Mouse (Mus musculus): Measurements from ENCODE around the gene Zfp316.
A peak's percentile ranks its signal among the peaks of the same experiment; 100 is the strongest.

The Zfp316 gene

DNA sequence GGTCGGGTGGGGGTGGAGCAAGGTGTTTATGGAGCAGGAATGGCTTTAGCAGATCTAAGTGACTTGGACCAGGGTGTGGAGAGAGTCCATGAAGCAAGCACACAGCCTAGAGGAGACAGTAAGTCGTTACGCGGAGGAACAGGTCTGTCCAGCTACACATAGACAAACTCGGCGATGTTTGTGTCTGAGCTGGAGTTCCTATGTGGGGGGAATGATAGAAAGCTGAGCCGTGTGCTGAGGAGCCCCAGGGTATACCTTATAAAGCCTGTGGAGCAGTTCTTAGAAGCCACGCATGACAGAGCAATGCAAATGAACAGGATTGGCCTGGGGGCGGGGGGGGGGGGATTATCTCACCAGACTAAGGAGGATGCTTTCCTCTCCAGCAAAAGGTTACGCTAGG, 9.4 kb upstream of the Zfp316 start:
- DNase-seq = no peak

DNA sequence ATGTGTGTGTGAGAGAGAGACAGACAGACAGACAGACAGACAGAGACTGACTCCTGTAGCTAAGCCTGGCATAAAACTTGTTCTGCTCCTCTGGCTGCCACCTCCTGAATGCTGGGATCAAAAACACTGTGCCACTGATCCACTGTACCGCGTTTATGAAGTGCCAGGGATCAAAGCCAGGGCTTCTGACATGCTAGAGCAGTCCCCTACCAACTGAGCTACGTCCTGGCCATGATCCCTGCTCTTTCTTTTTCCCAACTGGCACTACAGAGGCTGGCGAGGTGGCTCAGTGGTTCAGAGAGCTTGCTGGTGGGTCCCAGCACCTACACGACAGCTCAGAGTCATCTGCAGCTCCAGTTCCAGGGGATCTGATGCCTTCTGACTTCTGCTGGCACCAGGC, 5.9 kb upstream of the Zfp316 start:
- DNase-seq = no peak

DNA sequence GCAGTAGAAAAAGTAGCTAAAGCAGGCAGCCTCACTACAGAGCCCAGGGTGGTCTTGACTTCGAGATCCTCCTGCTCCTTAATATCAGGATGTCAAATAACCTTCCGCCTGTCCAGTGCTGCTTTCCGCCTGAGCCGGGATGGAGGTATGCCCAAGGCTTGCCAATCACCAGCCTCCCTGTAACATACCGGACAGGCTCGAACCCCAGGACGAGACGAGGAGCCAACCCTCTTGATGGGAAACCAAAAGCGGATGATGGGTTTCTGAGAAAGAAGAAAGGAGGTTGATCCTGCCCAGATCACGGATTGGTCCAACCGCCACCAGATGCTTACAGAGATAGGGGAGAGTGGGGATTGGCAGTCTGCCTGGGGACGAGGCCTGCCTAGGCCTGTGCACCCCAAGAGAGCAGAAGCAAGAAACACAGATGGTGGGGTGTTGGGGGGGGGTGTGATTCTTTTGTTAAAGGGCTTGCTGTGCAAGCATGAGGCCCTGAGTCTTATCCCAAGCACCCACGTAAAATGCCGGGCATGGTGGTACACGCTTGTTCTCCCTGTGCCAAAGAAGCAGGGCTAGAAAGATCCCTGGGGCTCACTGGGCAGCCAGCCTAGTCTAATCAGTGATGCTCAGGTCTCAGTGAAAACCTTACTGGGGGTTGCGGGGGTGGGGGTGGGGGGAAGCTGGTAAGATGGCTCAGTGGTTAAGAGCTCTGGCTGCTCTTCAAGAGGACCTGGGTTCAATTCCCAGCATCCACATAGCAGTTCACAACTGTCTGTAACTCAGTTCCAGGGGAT, 2.9 kb upstream of the Zfp316 start:
- no peak for DNase-seq

DNA sequence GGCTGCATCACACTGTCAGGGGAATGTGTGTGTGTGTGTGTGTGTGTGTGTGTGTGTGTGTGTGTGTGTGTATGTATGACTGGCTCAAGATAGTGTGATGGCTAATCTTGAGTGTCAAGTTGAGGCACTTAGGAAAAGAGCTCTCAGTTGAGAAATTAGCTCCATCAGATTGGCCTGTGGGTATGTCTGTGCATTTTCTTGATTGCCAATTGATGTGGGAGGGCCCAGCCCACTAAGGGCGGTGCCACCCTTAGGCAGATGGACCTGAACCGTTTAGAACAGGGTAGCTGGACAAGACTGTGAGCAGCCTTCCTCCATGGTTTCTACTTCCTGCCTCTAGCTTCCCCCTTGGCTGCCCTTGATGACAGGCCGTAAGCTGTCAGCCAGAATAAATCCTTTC, 2.3 kb upstream of the Zfp316 start:
- DNase-seq = no peak

DNA sequence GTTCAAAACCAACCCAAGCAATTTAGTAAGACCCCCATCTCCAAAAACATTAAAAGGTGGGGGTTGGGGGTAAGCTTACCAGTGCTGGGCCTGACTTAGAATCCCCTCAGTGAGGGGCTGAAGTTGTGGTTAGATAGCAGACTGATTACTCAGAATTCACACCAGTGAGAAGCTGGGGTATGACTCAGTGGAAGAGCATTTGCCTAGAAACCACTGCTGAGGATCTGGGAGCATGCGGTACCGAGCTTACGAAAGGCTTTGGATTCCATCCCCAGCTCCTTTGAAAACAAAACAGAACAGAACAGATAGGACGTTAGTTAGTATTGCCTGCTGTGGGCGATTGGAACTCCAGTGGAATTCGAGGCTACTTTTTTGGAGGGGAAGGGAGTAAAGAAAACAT, 1.8 kb upstream of the Zfp316 start:
- no peak for DNase-seq

DNA sequence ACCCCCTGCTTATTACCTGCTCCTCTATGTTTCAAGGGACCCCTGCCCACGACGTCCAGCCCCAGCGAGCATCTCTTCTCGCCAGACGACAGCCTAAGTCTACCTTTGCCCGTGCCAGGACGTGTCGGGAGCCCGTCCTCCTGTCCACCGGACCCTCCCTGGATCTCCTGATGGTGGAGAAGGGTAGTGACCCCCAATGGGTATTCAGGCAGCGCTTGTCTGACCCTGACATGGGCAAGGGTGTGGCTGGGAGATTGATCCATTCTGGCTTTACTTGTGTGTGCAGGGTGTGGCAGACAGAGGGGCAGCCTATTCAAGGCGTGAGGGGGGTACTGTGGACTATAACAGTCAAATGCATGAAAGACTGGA, 313 bp upstream of the Zfp316 start:
- no peak for DNase-seq

DNA sequence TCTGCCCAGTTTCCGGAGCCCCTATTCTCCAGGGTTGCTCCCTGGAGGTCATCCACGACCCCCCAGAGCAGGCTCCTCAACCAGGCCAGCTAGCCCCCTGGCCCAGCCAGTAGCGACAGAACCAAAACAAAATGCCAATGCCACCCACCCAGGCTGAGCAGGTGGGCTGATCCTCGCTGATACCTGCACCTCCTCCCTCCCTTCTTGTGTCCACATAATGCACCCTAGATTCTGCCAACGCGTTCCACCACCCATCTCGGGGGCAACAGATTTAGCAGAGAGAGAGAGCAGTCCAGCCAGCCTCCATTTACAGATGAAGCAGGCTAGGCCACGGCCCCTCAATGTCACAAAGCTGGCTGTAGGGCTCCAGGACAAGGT, 848 bp downstream of the Zfp316 start:
- DNase-seq = no peak

DNA sequence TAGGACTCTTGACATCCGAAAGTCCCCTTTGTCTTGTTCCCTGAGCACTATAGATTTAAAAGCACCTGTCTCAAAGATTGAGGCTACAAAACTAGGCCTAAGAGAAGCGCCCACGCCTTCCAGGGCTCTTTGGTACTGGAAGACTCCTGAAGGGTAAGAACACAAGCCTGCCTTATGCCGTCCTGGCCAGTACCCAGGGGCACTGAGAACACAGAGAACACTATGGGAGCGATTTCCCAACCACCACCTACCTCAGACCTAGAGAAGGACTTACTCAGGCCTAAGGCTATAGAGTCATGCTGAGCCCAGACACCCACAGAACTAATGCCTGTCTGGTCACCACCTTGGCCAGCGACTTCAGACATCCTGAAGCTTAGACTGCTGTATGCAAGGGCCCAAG, 3.0 kb downstream of the Zfp316 start:
- DNase-seq = no peak

DNA sequence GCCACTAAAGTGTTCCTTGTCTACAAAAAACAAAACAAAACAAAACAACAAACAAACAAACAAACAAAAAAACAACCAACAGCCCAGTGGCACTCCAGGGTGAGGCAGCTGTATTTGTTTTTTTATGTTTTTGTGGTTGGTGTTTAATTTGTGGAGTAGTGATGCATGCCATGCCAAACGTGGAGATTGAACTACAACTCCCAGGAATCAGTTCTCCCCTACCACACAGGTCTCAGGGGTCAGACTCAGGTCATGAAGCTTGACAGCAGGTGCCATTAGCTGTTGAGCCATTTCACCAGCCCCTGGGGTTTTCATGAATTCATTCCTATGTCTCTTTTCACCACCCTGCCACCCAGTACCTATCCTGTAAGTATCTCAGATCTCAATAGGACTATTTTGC, 4.4 kb downstream of the Zfp316 start:
- no peak for DNase-seq

DNA sequence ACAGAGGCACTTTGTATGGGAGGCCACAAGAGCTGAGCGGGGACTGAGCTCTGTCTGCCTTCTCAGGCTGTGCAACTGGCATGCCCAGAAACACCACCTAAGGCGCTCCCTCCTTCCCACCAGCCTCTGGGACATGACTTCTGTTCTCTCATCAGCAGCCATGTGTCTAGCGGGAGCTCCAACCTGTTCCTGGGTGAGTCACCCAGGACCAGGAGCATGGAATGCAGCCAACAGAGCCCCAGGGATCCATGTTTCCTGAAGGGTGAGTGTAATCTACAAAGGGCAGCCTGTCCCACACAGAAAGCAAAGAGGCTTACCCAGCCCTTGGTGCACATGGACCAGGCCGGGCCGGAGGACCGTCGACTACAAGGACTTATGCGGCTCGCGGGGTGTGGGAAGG, 5.1 kb downstream of the Zfp316 start:
- no peak for DNase-seq

DNA sequence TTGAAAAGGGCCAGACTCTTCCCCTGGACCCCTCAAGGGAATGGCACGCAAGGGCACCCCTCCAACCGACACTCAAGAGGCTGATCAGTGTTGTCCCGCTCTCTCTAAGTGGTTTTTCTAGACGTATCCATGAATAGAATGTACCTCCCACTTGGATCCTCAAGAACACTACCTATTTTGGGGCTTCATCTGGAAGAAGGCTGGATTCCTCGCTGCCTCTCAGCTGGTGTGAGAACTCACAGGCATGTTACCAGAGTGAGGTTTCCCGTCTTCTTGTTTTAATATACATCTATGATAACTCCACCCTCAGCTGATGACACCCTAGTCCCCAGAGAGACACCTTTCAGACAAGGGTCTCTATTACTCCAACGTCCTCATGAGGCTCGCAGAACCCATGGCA, 8.2 kb downstream of the Zfp316 start:
- DNase-seq = no peak

DNA sequence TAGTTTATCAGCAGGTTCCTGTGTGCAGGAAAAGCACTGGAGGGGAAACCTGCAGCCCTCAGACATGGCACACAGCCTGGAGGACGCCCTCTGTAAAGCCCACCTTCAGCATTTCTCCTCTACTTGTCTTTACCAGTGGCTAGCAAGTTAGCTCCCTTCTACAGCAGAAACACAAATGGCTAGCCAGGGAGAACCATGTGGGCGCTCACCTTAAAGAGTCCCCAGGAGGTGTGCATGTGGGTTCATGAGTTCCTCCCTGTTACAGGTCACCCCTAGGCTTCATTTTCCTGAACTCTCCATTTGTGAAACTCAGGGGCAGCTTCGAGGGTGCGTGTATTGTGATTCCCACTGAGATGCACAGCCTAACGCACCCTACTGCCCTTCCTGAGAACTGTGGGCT, 14.0 kb downstream of the Zfp316 start:
- no peak for DNase-seq

DNA sequence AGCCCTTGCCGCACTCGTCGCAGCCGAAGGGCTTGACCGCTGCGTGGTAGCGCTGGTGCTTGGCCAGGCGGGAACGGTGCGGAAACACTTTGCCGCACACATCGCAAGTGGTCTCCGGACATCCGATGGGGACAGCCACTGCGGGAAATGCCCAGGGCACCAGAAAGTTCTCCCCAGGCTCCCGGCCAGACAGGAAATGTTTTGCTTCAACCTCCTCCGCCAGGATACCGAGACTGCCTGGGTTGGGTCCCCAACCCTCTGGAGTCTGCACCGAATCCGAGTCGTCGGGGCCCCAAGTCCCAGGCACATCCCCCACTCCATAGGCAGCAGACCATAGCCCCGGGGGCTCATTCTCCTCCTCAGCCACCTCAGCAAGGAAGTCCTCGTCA, 14.7 kb downstream of the Zfp316 start:
- DNase-seq = no peak

DNA sequence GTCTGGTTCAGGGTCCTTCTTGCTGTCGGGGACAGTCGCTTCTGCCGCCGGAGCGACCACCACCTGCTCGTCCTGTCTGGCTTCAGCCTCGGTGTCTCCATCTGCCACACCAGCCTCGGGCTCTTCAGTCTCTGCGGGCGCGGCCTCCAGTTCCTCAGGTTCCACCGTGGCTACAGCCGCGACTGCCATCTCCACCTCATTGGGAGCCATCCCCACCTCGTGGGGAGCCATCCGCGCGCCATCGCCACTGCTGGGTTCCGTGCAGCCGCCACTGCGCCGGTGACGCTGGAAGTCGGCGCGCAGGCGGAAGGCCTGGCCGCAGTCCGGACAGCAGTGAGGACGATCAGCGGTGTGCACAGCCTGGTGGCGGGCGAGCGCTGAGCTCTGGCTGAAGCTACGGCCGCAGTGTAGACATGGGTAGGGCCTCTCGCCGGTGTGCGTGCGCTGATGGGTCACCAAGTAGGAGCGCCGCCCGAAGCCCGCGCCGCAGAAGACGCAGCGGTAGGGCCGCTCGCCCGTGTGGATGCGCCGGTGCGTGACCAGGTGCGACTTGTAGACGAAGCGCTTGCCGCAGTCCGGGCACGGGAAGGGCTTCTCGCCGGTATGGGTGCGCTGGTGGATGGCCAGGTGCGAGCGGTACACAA, 15.2 kb downstream of the Zfp316 start:
- no peak for DNase-seq

DNA sequence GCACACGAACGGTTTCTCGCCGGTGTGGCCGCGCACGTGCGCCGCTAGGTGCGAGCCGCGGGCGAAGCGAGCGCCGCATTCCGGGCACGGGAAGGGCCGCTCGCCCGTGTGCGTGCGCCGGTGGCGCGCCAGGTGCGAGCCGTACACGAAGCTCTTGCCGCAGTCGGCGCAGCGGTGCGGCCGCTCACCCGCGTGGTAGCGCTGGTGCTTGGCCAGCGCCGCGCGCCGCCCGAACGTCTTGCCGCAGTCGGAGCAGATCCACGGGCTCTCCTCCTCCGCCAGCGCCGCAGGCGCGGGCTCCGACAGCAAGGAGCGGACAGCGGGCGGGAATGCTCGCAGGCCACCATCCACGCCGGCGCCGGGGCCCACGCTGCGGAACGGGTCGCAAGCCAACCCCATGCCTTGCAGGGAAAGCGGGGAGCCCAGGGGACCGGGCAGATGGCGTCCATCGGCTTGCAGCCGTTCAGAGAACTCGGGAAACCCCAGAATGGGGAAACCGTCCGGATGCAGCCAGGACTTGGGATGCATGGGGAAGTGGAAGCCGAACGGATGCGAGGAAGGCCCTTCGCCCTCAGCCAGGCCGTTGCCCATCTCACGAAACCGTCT, 15.8 kb downstream of the Zfp316 start:
- peak; percentile 24 for DNase-seq

DNA sequence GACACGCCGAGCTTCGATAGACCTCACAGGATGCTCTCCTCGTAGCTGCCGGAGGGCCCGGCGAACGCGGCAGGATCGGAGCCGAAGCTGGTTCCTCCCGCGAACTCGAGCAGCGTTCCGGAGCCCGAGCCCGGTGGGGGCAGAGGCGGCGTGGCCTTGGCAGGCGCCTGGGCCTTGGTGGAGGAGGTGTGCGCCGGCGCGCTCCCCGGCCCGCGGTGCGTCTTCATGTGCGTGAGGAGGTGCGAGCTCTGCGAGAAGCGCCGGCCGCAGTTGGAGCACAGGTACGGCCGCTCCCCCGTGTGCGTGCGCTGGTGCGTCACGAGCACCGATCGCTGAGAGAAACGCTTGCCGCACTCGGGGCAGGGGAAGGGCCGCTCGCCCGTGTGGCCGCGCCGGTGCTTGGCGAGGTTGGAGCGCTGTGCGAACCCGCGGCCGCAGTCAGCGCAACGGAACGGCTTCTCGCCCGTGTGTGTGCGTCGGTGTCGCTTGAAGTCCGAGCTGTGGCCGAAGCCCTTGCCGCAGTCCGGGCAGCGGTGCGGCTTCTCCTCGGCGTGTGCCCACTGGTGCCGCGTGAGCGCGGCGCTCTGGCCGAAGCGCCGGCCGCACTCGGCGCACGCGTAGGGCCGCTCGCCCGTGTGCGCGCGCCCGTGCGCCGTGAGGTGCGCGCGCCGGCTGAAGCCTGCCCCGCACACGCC, 16.5 kb downstream of the Zfp316 start:
- DNase-seq = peak; percentile 43

DNA sequence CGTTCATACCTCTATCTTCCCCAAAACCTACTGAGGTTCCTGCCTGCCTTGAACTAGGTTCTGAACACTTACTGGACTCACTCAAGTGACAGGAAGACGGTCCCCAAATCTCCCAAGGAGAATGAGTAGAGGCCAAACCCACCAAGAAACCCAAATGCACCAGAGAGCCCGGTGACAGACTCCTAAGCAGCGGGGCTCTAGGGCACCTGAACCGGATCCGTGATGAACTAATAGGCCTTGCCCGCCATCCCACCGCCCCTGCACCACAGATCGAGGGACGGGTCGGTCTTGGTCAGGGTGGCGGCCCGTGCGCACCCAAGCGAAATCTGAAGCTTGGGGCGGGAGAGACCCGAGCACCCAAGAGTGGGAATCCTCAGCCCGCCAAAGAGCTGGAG, 17.0 kb downstream of the Zfp316 start:
- DNase-seq = no peak

DNA sequence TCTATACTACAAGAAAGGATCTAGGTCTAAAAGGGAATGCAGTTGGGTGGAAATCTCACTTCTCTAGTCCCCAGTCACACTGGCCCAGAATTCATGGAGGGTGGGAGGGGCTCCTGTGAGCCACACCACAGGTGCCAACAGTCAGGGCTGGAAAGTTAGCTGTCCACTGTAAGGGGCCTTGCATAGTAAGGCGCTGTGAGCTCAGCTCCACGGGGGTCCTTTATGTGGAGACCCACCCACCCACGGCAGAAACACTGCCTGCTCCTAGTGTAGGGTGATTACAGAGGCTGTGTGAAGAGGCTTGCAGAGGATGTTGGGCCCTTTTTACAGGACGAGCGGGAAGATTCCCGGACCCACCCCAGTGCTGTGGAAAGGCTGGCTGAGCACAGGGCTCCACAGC, 17.8 kb downstream of the Zfp316 start:
- DNase-seq = no peak

DNA sequence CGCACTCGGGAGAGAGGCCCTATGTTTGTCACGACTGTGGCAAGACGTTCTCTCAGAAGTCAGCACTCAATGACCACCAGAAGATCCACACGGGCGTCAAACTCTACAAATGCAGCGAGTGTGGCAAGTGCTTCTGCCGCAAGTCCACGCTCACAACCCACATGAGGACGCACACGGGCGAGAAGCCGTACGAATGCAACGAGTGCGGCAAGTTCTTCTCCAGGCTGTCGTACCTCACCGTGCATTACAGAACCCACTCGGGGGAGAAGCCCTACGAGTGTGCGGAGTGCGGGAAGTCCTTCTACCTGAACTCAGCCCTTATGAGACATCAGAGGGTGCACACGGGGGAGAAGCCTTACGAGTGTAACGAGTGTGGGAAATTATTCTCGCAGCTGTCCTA, 24.9 kb downstream of the Zfp316 start:
- no peak for DNase-seq

DNA sequence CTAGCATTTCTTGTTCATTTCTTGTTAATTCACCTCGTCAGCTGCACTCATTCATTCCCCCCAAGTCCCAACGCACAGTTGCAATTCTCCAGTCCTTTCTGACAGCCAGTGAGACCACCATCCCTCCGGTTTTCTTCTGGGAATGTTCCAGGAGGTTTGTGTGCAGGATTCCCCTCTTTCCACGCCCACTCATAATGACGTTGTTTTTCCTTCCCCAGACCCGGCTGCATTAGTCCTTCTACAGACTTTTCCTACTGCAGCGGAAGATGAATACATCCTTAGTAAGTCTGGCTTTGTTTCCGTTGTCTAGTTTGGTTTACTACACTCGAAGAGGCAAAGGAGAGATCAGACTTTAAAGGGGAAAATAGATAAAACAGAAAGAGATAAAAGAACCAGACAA, 33.8 kb downstream of the Zfp316 start:
- no peak for DNase-seq

DNA sequence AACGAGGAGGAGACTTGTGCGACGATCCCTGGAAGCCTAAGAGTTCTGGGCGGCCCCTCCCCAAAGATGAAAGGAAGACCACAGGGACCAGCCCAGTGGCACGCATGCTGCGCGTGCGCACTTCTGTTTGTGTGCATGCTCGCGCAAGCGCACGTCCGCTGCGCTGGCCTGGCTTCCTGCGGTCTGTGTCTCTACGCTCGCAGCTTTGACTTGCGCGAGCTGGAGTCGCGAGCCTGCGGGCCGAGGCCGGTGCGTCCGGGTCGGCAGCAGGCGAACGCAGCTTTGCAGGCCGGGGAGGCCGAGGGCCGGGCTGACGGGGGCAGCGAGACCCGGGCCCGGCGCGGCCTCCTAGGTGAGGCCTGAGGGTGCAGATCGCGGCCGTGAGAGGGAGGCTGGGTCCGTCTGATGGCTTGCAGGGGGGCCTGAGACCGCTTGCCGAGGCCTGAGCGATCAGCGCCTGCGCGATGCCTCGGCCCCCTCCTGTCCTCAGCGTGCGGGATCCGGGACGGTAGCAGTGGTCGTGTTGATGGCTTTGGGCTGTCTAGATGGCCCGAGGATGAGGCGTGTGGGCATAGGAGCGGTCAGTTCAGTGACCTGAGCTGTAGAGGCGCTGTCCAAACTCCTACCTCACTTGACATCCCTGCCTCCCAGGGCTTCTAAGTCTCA, 34.7 kb downstream of the Zfp316 start, which contains the start of gene Zfp12:
Zfp12 (plus strand) TSS at position 136 of the 666 bp plus-strand sequence.
- DNase-seq = peak; percentile 97

DNA sequence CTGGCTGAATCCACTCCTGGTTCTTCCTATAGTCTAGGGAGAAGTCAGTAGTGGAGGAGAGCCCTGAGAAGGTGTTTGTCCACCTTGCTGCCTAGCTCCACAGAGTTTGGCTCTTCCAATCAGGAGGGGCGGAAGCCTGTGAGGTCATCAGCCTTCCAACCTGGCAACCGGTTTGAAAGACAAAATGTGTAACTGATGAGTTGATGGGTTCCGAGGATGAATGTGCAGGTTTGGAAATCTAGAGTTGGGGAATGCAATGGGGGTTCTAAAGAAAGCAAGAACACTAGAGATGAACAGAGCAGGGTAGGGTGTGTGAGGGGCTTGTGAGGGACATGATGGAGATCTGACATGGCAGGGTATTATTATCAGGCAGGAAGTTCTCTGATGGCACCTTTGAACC, 43.0 kb downstream of the Zfp316 start, which contains the start of gene Spdye4a:
Spdye4a (minus strand) TSS at position 101 of the 400 bp plus-strand sequence.
- DNase-seq = no peak

DNA sequence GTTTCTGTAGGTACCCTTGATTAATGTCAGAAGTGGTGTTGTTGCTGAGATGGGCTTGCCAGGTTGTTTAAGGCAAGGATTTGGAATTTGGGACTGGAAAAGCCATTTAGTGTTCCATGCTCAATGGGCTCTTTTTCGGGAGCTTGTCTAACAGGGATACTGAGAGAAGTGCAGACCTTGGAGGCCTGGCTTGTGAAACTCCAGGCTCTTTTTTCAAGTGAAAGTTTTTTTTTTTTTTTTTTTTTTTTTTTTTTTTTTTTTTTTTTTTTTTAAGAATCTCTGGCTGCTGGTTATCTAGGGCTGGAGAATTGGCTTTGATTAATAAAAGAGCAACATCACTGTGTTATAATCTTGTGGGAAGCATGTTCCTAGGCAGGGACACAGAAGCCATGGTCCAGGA, 47.5 kb downstream of the Zfp316 start:
- no peak for DNase-seq
